10 mouse cellular contexts compared by ENCODE assay signal in the genomic region with DNA sequence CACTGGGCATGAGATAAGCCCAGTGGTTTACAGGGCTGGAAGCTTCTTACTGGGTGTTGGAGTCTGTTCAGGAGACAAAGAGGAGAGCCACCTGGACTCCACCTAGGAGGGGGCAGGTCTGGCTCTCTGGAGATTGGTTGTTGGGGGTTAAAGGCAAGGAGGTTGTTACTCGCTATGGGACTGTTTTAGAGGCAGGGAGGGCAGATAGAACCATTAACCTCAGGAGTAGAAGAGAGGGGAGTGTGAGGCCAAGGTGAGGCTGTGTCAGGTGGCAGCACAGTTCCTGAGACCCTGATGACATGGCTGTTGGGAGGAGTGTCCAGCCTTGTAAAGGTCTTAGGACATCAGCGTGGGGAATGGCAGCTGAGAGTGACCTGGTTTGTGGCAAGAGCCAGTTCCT. TPM values are rescaled to one million over a fixed set of nuclear protein-coding genes. Genes with fewer than 3 reads are reported as not detected.
A peak's percentile ranks its signal among the peaks of the same experiment; 100 is the strongest.
DNase-seq lines count a peak whose midpoint lies in the region; ATAC-seq and TF ChIP-seq lines count a peak whose summit lies in the region.
"Had no signal": no experiment of that assay in that cellular context is flagged by ENCODE, and none has a peak within 500 bp of the region (broad histone marks: within the 10 kb centered on the region; RNA-seq: fewer than 3 reads in every experiment).

No protein-coding gene starts in this region.

- intact Hi-C loops in heart, postnatal 36 days (cut with DNase I): no loop called here

- H3K9ac ChIP-seq in heart, embryonic 14.5 days (ENCODE audit: low read length): peak overlapping the region; percentile 89
- peak overlapping the region; percentile 80 for H3K9ac ChIP-seq in embryonic facial prominence, embryonic 12.5 days

- no peak for TF ChIP-seq CTCF in lung, adult 2 months (IDR thresholded peaks at IDR 0.05; ENCODE audit: insufficient read depth, low read length)

- peak overlapping the region in 1 of 2 experiments; percentile 84; a peak in 2 of 4 replicates for H3K4me3 ChIP-seq in heart, embryonic 14.5 days (ENCODE audit: control insufficient read depth in 1 of 2, insufficient read depth in 1 of 2, low read depth in 1 of 2, low read length in 2 of 2)
- peak overlapping the region; percentile 89 for H3K4me3 ChIP-seq in embryonic facial prominence, embryonic 12.5 days
- peak overlapping the region; percentile 85 for H3K4me3 ChIP-seq in hindbrain, embryonic 10.5 days
- H3K4me3 ChIP-seq in midbrain, embryonic 10.5 days: peak overlapping the region; percentile 86
- no peak overlapping the region for H3K4me3 ChIP-seq in lung, adult 2 months (replicated peaks; ENCODE audit: extremely low read depth, low read depth, low read length)

- no peak for TF ChIP-seq POLR2A in lung, adult 2 months (IDR thresholded peaks at IDR 0.05; ENCODE audit: borderline replicate concordance, extremely low read depth, low read depth, low read length)

- H3K9me3 ChIP-seq in heart, embryonic 14.5 days (ENCODE audit: control insufficient read depth, low read length): no peaks in the 10 kb centered on the region
- no peaks in the 10 kb centered on the region; the same call in 1 of the 2 replicates for H3K9me3 ChIP-seq in embryonic facial prominence, embryonic 12.5 days
- H3K9me3 ChIP-seq in hindbrain, embryonic 10.5 days: 0 out of 2 replicates have a peak, but pooled peaks cover 2% of the 10 kb centered on the region
- H3K9me3 ChIP-seq in midbrain, embryonic 10.5 days (replicated peaks): peaks cover 4% of the 10 kb centered on the region; the same call in 1 of the 2 replicates

- H3K4me2 ChIP-seq in heart, embryonic 14.5 days (ENCODE audit: low read length): peak overlapping the region; percentile 90
- peak overlapping the region; percentile 92 for H3K4me2 ChIP-seq in embryonic facial prominence, embryonic 12.5 days (replicated peaks)

- no peak for DNase-seq in heart, postnatal 36 days
- no peak for DNase-seq in hindbrain, embryonic 10.5 days (ENCODE audit: low spot score)
- no peak for DNase-seq in midbrain, embryonic 10.5 days (ENCODE audit: low spot score)
- DNase-seq in embryo, embryonic 10 days (ENCODE audit: low spot score): no peak
- no peak for DNase-seq in layer of hippocampus, postnatal 25 days (ENCODE audit: extremely low spot score in 1 of 2, low spot score in 1 of 2)
- no peak for DNase-seq in lung, adult 2 months

- H3K4me1 ChIP-seq in heart, embryonic 14.5 days (ENCODE audit: control insufficient read depth in 2 of 2, insufficient read depth in 2 of 2, low read length in 2 of 2): peaks cover 31 to 41% of the 10 kb centered on the region in 2 experiments
- peaks cover 41% of the 10 kb centered on the region for H3K4me1 ChIP-seq in embryonic facial prominence, embryonic 12.5 days
- peaks cover 58% of the 10 kb centered on the region for H3K4me1 ChIP-seq in hindbrain, embryonic 10.5 days (replicated peaks)
- peaks cover 54% of the 10 kb centered on the region for H3K4me1 ChIP-seq in midbrain, embryonic 10.5 days
- H3K4me1 ChIP-seq in lung, adult 2 months (ENCODE audit: control insufficient read depth, insufficient read depth, low read length): peaks cover 36% of the 10 kb centered on the region

- H3K27ac ChIP-seq in heart, embryonic 14.5 days (replicated peaks in 1 of 2; ENCODE audit: control insufficient read depth in 1 of 2, insufficient read depth in 1 of 2, low read depth in 2 of 2, low read length in 2 of 2): peak overlapping the region in 1 of 2 experiments; percentile 99; a peak in 2 of 4 replicates
- peak overlapping the region; percentile 99 for H3K27ac ChIP-seq in embryonic facial prominence, embryonic 12.5 days
- H3K27ac ChIP-seq in hindbrain, embryonic 10.5 days: peak overlapping the region; percentile 98
- H3K27ac ChIP-seq in midbrain, embryonic 10.5 days (replicated peaks): peak overlapping the region; percentile 97; the same call in 1 of the 2 replicates

- H3K36me3 ChIP-seq in heart, embryonic 14.5 days (ENCODE audit: control insufficient read depth, insufficient read depth, low read length): peaks cover 46% of the 10 kb centered on the region
- peaks cover 46% of the 10 kb centered on the region for H3K36me3 ChIP-seq in embryonic facial prominence, embryonic 12.5 days
- peaks cover 49% of the 10 kb centered on the region for H3K36me3 ChIP-seq in hindbrain, embryonic 10.5 days
- H3K36me3 ChIP-seq in midbrain, embryonic 10.5 days: peaks cover 50% of the 10 kb centered on the region

- ATAC-seq in heart, embryonic 14.5 days (ENCODE audit: insufficient number of reproducible peaks, insufficient read depth, low FRiP score, low read depth): no peak
- ATAC-seq in embryonic facial prominence, embryonic 12.5 days (ENCODE audit: insufficient number of reproducible peaks, insufficient read depth, low FRiP score, low TSS enrichment): no peak

- 57% methylated on average over 2 of the region's 2 CpGs for WGBS in heart, embryonic 14.5 days
- 77% methylated on average over 2 of the region's 2 CpGs for WGBS in embryonic facial prominence, embryonic 12.5 days
- WGBS in hindbrain, embryonic 10.5 days: 77% methylated on average over 2 of the region's 2 CpGs
- WGBS in midbrain, embryonic 10.5 days: 91% methylated on average over 2 of the region's 2 CpGs
- WGBS in lung, adult 2 months: 47% methylated on average over 2 of the region's 2 CpGs

- no peaks in the 10 kb centered on the region for H3K27me3 ChIP-seq in heart, embryonic 14.5 days (ENCODE audit: control insufficient read depth, insufficient read depth, low read length)
- no peaks in the 10 kb centered on the region for H3K27me3 ChIP-seq in embryonic facial prominence, embryonic 12.5 days
- H3K27me3 ChIP-seq in hindbrain, embryonic 10.5 days (ENCODE audit: insufficient read depth, poor library complexity, severe bottlenecking): no peaks in the 10 kb centered on the region
- no peaks in the 10 kb centered on the region for H3K27me3 ChIP-seq in midbrain, embryonic 10.5 days (ENCODE audit: low read depth, poor library complexity, severe bottlenecking)

RNA-seq across cellular contexts. Expression of gene Pafah1b3, which starts 13.6 kb away (rescaled TPM):
- polyA plus RNA-seq in heart, embryonic 14.5 days (2014; fragmentation: Nextera tagmentation; extraction: Ambion mirVana): 130 and 142 TPM in 2 replicates
- 1 to 10 TPM; 3.7 to 5.1 TPM for total RNA-seq in heart, postnatal 36 days (2021)
- polyA plus RNA-seq in embryonic facial prominence, embryonic 12.5 days (2016; fragmentation: Nextera tagmentation; extraction: Ambion mirVana): 317 and 337 TPM in 2 replicates
- polyA plus RNA-seq in hindbrain, embryonic 10.5 days (2016; fragmentation: Nextera tagmentation; extraction: Ambion mirVana): 271 and 384 TPM in 2 replicates
- polyA plus RNA-seq in midbrain, embryonic 10.5 days (2016; fragmentation: Nextera tagmentation; extraction: Ambion mirVana): 293 and 325 TPM in 2 replicates
- 10 to 100 TPM; 19.2 to 25.2 TPM for total RNA-seq in layer of hippocampus, postnatal 25 days (2021)
- 42.7 and 49.1 TPM in 2 replicates for polyA plus RNA-seq in lung, adult 2 months (2012; rRNA removed)

RNA-seq across cellular contexts. Expression of gene Cic, which starts 16.7 kb away (rescaled TPM):
- 25.4 and 28.4 TPM in 2 replicates for polyA plus RNA-seq in heart, embryonic 14.5 days (2014; fragmentation: Nextera tagmentation; extraction: Ambion mirVana)
- 10 to 100 TPM; 63.7 to 68.7 TPM for total RNA-seq in heart, postnatal 36 days (2021)
- 45.7 and 47.0 TPM in 2 replicates for polyA plus RNA-seq in embryonic facial prominence, embryonic 12.5 days (2016; fragmentation: Nextera tagmentation; extraction: Ambion mirVana)
- polyA plus RNA-seq in hindbrain, embryonic 10.5 days (2016; fragmentation: Nextera tagmentation; extraction: Ambion mirVana): 23.2 and 23.5 TPM in 2 replicates
- polyA plus RNA-seq in midbrain, embryonic 10.5 days (2016; fragmentation: Nextera tagmentation; extraction: Ambion mirVana): 18.5 and 21.7 TPM in 2 replicates
- total RNA-seq in layer of hippocampus, postnatal 25 days (2021): 100 to 1,000 TPM; 176 to 220 TPM
- polyA plus RNA-seq in lung, adult 2 months (2012; rRNA removed): 96.1 and 107 TPM in 2 replicates

RNA-seq across cellular contexts. Expression of gene Prr19, which starts 17.0 kb away (rescaled TPM):
- 0.16 TPM in 1 of 2 replicates, not detected in the other for polyA plus RNA-seq in heart, embryonic 14.5 days (2014; fragmentation: Nextera tagmentation; extraction: Ambion mirVana)
- not detected for total RNA-seq in heart, postnatal 36 days (2021)
- 1.0 and 1.9 TPM in 2 replicates for polyA plus RNA-seq in embryonic facial prominence, embryonic 12.5 days (2016; fragmentation: Nextera tagmentation; extraction: Ambion mirVana)
- polyA plus RNA-seq in hindbrain, embryonic 10.5 days (2016; fragmentation: Nextera tagmentation; extraction: Ambion mirVana): 1.2 and 2.1 TPM in 2 replicates
- 1.1 and 1.4 TPM in 2 replicates for polyA plus RNA-seq in midbrain, embryonic 10.5 days (2016; fragmentation: Nextera tagmentation; extraction: Ambion mirVana)
- total RNA-seq in layer of hippocampus, postnatal 25 days (2021): not detected
- not detected in 2 replicates for polyA plus RNA-seq in lung, adult 2 months (2012; rRNA removed)
- total RNA-seq: gastrocnemius, adult 18-20 months had no signal
- polyA plus RNA-seq: small intestine, adult 2 months had no signal

RNA-seq across cellular contexts. Expression of gene Tmem145, which starts 21.7 kb away (rescaled TPM):
- 0.30 TPM in 1 of 2 replicates, not detected in the other for polyA plus RNA-seq in heart, embryonic 14.5 days (2014; fragmentation: Nextera tagmentation; extraction: Ambion mirVana)
- not detected for total RNA-seq in heart, postnatal 36 days (2021)
- polyA plus RNA-seq in embryonic facial prominence, embryonic 12.5 days (2016; fragmentation: Nextera tagmentation; extraction: Ambion mirVana): 2.7 and 4.0 TPM in 2 replicates
- polyA plus RNA-seq in hindbrain, embryonic 10.5 days (2016; fragmentation: Nextera tagmentation; extraction: Ambion mirVana): 2.5 and 9.1 TPM in 2 replicates
- polyA plus RNA-seq in midbrain, embryonic 10.5 days (2016; fragmentation: Nextera tagmentation; extraction: Ambion mirVana): 2.1 and 5.1 TPM in 2 replicates
- 10 to 100 TPM; 26.0 to 28.1 TPM for total RNA-seq in layer of hippocampus, postnatal 25 days (2021)
- polyA plus RNA-seq in lung, adult 2 months (2012; rRNA removed): not detected in 2 replicates
- total RNA-seq: gastrocnemius, adult 18-20 months had no signal

RNA-seq across cellular contexts. Expression of gene Megf8, which starts 32.8 kb away (rescaled TPM):
- polyA plus RNA-seq in heart, embryonic 14.5 days (2014; fragmentation: Nextera tagmentation; extraction: Ambion mirVana): 6.8 and 7.9 TPM in 2 replicates
- 10 to 100 TPM; 30.4 to 31.1 TPM for total RNA-seq in heart, postnatal 36 days (2021)
- 22.4 and 24.3 TPM in 2 replicates for polyA plus RNA-seq in embryonic facial prominence, embryonic 12.5 days (2016; fragmentation: Nextera tagmentation; extraction: Ambion mirVana)
- polyA plus RNA-seq in hindbrain, embryonic 10.5 days (2016; fragmentation: Nextera tagmentation; extraction: Ambion mirVana): 16.5 and 18.2 TPM in 2 replicates
- polyA plus RNA-seq in midbrain, embryonic 10.5 days (2016; fragmentation: Nextera tagmentation; extraction: Ambion mirVana): 13.9 and 14.9 TPM in 2 replicates
- 10 to 100 TPM; 93.9 to 98.8 TPM for total RNA-seq in layer of hippocampus, postnatal 25 days (2021)
- polyA plus RNA-seq in lung, adult 2 months (2012; rRNA removed): 46.8 and 49.8 TPM in 2 replicates
